Mouse (Mus musculus): ENCODE results near the gene Lrmp.
"Not testable (repeated sequence)": the region's sequence is repeated elsewhere in the genome, so short reads cannot be mapped to it uniquely, and the experiment has no call there.

GRCm38 (mm10) chr6:145132969-145133368, 17.5 kb downstream of the Lrmp start:
- not testable (repeated sequence) for TF ChIP-seq CTCF (IDR thresholded peaks at IDR 0.05; ENCODE audit: low read depth); EP300 (optimal IDR thresholded peaks at IDR 0.05)

All from stomach, postnatal 0 days (tissue).